8 mouse cellular contexts compared by ENCODE assay signal in genomic region chr15:81360345-81361021, GRCm38 (mm10). TPM values are rescaled to one million over a fixed set of nuclear protein-coding genes. Genes with fewer than 3 reads are reported as not detected.
DNase-seq lines count a peak whose midpoint lies in the region; ATAC-seq and TF ChIP-seq lines count a peak whose summit lies in the region.

Slc25a17 (minus strand) TSS chr15:81360812.

- TF ChIP-seq CTCF in E14TG2a.4 (conservative IDR thresholded peaks at IDR 0.05; ENCODE audit: low read length): no peak
- no peak for TF ChIP-seq CTCF in liver, postnatal 0 days (IDR thresholded peaks at IDR 0.05; ENCODE audit: low read depth)

- H3K27me3 ChIP-seq in E14TG2a.4 (ENCODE audit: insufficient read depth, low read length): no peaks in the 10 kb centered on the region
- no peaks in the 10 kb centered on the region for H3K27me3 ChIP-seq in forebrain, embryonic 13.5 days
- H3K27me3 ChIP-seq in liver, postnatal 0 days (ENCODE audit: insufficient read depth, low read length): no peaks in the 10 kb centered on the region
- no peaks in the 10 kb centered on the region for H3K27me3 ChIP-seq in neural tube, embryonic 14.5 days (ENCODE audit: control insufficient read depth, insufficient read depth, low read length)

- peak within 1 kb of the TSS; percentile 77 for H3K9ac ChIP-seq in forebrain, embryonic 13.5 days
- H3K9ac ChIP-seq in liver, postnatal 0 days (replicated peaks): peak within 1 kb of the TSS; percentile 76
- H3K9ac ChIP-seq in neural tube, embryonic 14.5 days (replicated peaks; ENCODE audit: low read depth, low read length): peak within 1 kb of the TSS; percentile 63

- WGBS in forebrain, embryonic 13.5 days: 2% methylated on average over 30 of the region's 30 CpGs
- under 1% methylated on average over 30 of the region's 30 CpGs for WGBS in large intestine, adult 2 months
- under 1% methylated on average over 30 of the region's 30 CpGs for WGBS in liver, postnatal 0 days (ENCODE audit: insufficient replicate concordance)
- 1% methylated on average over 30 of the region's 30 CpGs for WGBS in neural tube, embryonic 14.5 days

- no peak for TF ChIP-seq EP300 in liver, postnatal 0 days (IDR thresholded peaks at IDR 0.05; ENCODE audit: low read depth)

- intact Hi-C loops in heart, postnatal 10 days (cut with DNase I): no loop called here

- H3K4me1 ChIP-seq in E14TG2a.4 (replicated peaks; ENCODE audit: low read depth, low read length): peaks cover 62% of the 10 kb centered on the region
- H3K4me1 ChIP-seq in forebrain, embryonic 13.5 days: peaks cover 37% of the 10 kb centered on the region
- peaks cover 38% of the 10 kb centered on the region for H3K4me1 ChIP-seq in liver, postnatal 0 days (ENCODE audit: insufficient read depth)
- peaks cover 19% of the 10 kb centered on the region for H3K4me1 ChIP-seq in neural tube, embryonic 14.5 days (ENCODE audit: control insufficient read depth, insufficient read depth, low read length)

- H3K4me3 ChIP-seq in E14TG2a.4 (replicated peaks; ENCODE audit: low read length): peak within 1 kb of the TSS; percentile 91
- H3K4me3 ChIP-seq in forebrain, embryonic 13.5 days: peak within 1 kb of the TSS; percentile 71
- H3K4me3 ChIP-seq in liver, postnatal 0 days (ENCODE audit: low read depth, low read length): peak within 1 kb of the TSS; percentile 70
- H3K4me3 ChIP-seq in neural tube, embryonic 14.5 days (ENCODE audit: low read depth, low read length): peak within 1 kb of the TSS; percentile 60

- peak within 1 kb of the TSS; percentile 84 for H3K4me2 ChIP-seq in forebrain, embryonic 13.5 days
- H3K4me2 ChIP-seq in liver, postnatal 0 days (ENCODE audit: low read depth, low read length): peak within 1 kb of the TSS; percentile 88
- peak within 1 kb of the TSS; percentile 82 for H3K4me2 ChIP-seq in neural tube, embryonic 14.5 days (ENCODE audit: low read depth, low read length)

- ATAC-seq in forebrain, embryonic 13.5 days: peak; percentile 100
- peak; percentile 98 for ATAC-seq in liver, postnatal 0 days
- peak; percentile 99 for ATAC-seq in neural tube, embryonic 14.5 days (ENCODE audit: low read depth)

- H3K27ac ChIP-seq in forebrain, embryonic 13.5 days: peak within 1 kb of the TSS; percentile 66
- H3K27ac ChIP-seq in liver, postnatal 0 days (ENCODE audit: low read depth): peak within 1 kb of the TSS; percentile 83
- H3K27ac ChIP-seq in neural tube, embryonic 14.5 days (ENCODE audit: low read depth, low read length): peak within 1 kb of the TSS; percentile 70

- DNase-seq in c-Kit-positive CD71-positive TER-119-positive erythroid progenitor cells, embryonic 14.5 days (ENCODE audit: low spot score): peak; percentile 98
- peak; percentile 97 to 99 for DNase-seq in heart, postnatal 10 days
- DNase-seq in large intestine, adult 2 months (ENCODE audit: low read depth, low spot score): peak; percentile 96
- peak; percentile 96 for DNase-seq in liver, postnatal 0 days
- DNase-seq in testis, postnatal 10 days (ENCODE audit: low spot score): peak; percentile 94

- H3K9me3 ChIP-seq in E14TG2a.4 (ENCODE audit: low read length): no peaks in the 10 kb centered on the region
- H3K9me3 ChIP-seq in forebrain, embryonic 13.5 days (replicated peaks): no peaks in the 10 kb centered on the region
- H3K9me3 ChIP-seq in liver, postnatal 0 days (ENCODE audit: low read length): no peaks in the 10 kb centered on the region
- H3K9me3 ChIP-seq in neural tube, embryonic 14.5 days (ENCODE audit: control insufficient read depth, low read length): no peaks in the 10 kb centered on the region

- peaks cover 46% of the 10 kb centered on the region for H3K36me3 ChIP-seq in E14TG2a.4 (ENCODE audit: insufficient read depth, low read length)
- H3K36me3 ChIP-seq in forebrain, embryonic 13.5 days (ENCODE audit: poor library complexity, severe bottlenecking): peaks cover 26% of the 10 kb centered on the region
- H3K36me3 ChIP-seq in liver, postnatal 0 days (replicated peaks; ENCODE audit: insufficient read depth, low read length): peaks cover 5% of the 10 kb centered on the region; the same call in 1 of the 2 replicates
- peaks cover 26% of the 10 kb centered on the region for H3K36me3 ChIP-seq in neural tube, embryonic 14.5 days (ENCODE audit: control insufficient read depth, insufficient read depth, low read length)

RNA-seq across cellular contexts. Expression of gene Slc25a17, which starts in this region (rescaled TPM):
- polyA plus RNA-seq in forebrain, embryonic 13.5 days (2015; fragmentation: Nextera tagmentation; extraction: Ambion mirVana): 129 and 130 TPM in 2 replicates
- total RNA-seq in heart, postnatal 10 days (2021): 10 to 100 TPM; 33.4 to 38.1 TPM
- polyA plus RNA-seq in large intestine, adult 2 months (2012; rRNA removed): 22.5 and 25.2 TPM in 2 replicates
- 37.8 and 38.6 TPM in 2 replicates for polyA plus RNA-seq in liver, postnatal 0 days (2015; fragmentation: Nextera tagmentation; extraction: Ambion mirVana)
- polyA plus RNA-seq in neural tube, embryonic 14.5 days (2014; fragmentation: Nextera tagmentation; extraction: Ambion mirVana): 148 and 157 TPM in 2 replicates

Comparison
In these comparisons a context has a peak if more than half of its experiments do, and no peak if none do; other contexts are left out.
1. Peak in every context shown above with its lines: DNase-seq, ATAC-seq, H3K4me3 ChIP-seq and H3K27ac ChIP-seq.